Comparison of ENCODE assay signal across 28 mouse cellular contexts in the genomic region with DNA sequence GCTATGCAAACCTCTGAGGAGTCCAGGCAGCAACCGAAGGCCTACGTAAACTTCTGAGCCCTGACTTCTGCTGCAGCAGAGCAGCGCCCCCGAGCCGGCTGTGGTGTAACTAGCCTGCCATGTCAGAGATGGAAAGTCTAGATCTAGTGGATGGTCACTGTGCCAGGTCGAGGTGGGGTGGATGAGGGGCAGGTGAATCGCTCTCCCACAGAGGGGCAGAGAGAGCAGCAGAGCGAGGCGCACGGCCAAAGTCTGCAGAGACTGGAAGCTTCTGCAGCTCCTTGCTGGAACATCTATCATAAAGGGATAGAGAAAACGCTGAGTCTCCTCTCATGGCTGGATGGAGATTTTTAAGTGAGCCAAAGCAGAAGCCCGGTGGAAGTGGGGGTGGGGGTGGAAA. TPM values are rescaled to one million over a fixed set of nuclear protein-coding genes. Genes with fewer than 3 reads are reported as not detected.
DNase-seq lines count a peak whose midpoint lies in the region; ATAC-seq lines count a peak whose summit lies in the region.
"Had no signal": no experiment of that assay in that cellular context is flagged by ENCODE, and none has a peak within 500 bp of the region (broad histone marks: within the 10 kb centered on the region; RNA-seq: fewer than 3 reads in every experiment).

No protein-coding gene starts in this region.

- WGBS in kidney, embryonic 14.5 days: 79% methylated on average over 12 of the region's 12 CpGs
- WGBS in midbrain, embryonic 13.5 days: 83% methylated on average over 12 of the region's 12 CpGs
- 88% methylated on average over 12 of the region's 12 CpGs for WGBS in midbrain, embryonic 16.5 days
- WGBS in kidney, embryonic 16.5 days: 74% methylated on average over 12 of the region's 12 CpGs

- H3K4me2 ChIP-seq in kidney, embryonic 14.5 days (replicated peaks; ENCODE audit: low read depth, low read length): no peak overlapping the region
- H3K4me2 ChIP-seq in midbrain, embryonic 13.5 days (replicated peaks): no peak overlapping the region
- no peak overlapping the region for H3K4me2 ChIP-seq in midbrain, embryonic 16.5 days (ENCODE audit: low read length)
- no peak overlapping the region for H3K4me2 ChIP-seq in kidney, embryonic 16.5 days (replicated peaks; ENCODE audit: low read depth, low read length)
- H3K4me2 ChIP-seq: embryonic facial prominence, embryonic 15.5 days; forebrain, embryonic 12.5 days; heart, embryonic 11.5 days; hindbrain, embryonic 12.5 days; neural tube, embryonic 12.5 days had no signal

- no peaks in the 10 kb centered on the region for H3K27me3 ChIP-seq in kidney, embryonic 14.5 days (ENCODE audit: control insufficient read depth, insufficient read depth, low read length)
- H3K27me3 ChIP-seq in midbrain, embryonic 13.5 days: no peaks in the 10 kb centered on the region
- H3K27me3 ChIP-seq in midbrain, embryonic 16.5 days (ENCODE audit: control insufficient read depth, insufficient read depth, low read depth, low read length): no peaks in the 10 kb centered on the region
- no peaks in the 10 kb centered on the region for H3K27me3 ChIP-seq in kidney, embryonic 16.5 days (ENCODE audit: insufficient read depth, low read length)
- H3K27me3 ChIP-seq: embryonic facial prominence, embryonic 15.5 days; forebrain, embryonic 12.5 days; hindbrain, embryonic 12.5 days; neural tube, embryonic 12.5 days; Patski had no signal

- H3K4me3 ChIP-seq in kidney, embryonic 14.5 days (ENCODE audit: low read length): no peak overlapping the region
- H3K4me3 ChIP-seq in midbrain, embryonic 13.5 days (replicated peaks): no peak overlapping the region
- no peak overlapping the region for H3K4me3 ChIP-seq in midbrain, embryonic 16.5 days (ENCODE audit: low read depth, low read length)
- no peak overlapping the region for H3K4me3 ChIP-seq in kidney, embryonic 16.5 days (ENCODE audit: low read length)
- H3K4me3 ChIP-seq: embryonic facial prominence, embryonic 10.5 days; embryonic facial prominence, embryonic 15.5 days; forebrain, embryonic 12.5 days; hindbrain, embryonic 12.5 days; myocyte; neural tube, embryonic 12.5 days had no signal

- no peak for ATAC-seq in kidney, embryonic 14.5 days (ENCODE audit: low FRiP score, low TSS enrichment)
- no peak for ATAC-seq in midbrain, embryonic 13.5 days
- no peak for ATAC-seq in midbrain, embryonic 16.5 days
- ATAC-seq in kidney, embryonic 16.5 days (ENCODE audit: low FRiP score, low TSS enrichment): peak; percentile 66; the same call in 1 of the 2 replicates
- ATAC-seq: forebrain, postnatal 0 days; intestine, embryonic 16.5 days; Patski had no signal

- DNase-seq in kidney, adult 11 months: peak; percentile 85
- DNase-seq in kidney, postnatal 36 days: peak; percentile 83 to 85
- no peak for DNase-seq in adrenal gland, adult 18-20 months (ENCODE audit: low spot score in 2 of 2)
- DNase-seq in heart, adult 9 months (ENCODE audit: low spot score in 2 of 2): no peak
- DNase-seq: forebrain, postnatal 0 days; layer of hippocampus, postnatal 36 days; liver; lung, adult 2 months; lung, postnatal 10 days; retina, postnatal 1 day; right cerebral cortex, postnatal 25 days; thymus, postnatal 25 days had no signal

- H3K9me3 ChIP-seq in kidney, embryonic 14.5 days (ENCODE audit: control insufficient read depth, low read length): no peaks in the 10 kb centered on the region
- no peaks in the 10 kb centered on the region for H3K9me3 ChIP-seq in midbrain, embryonic 13.5 days
- H3K9me3 ChIP-seq in midbrain, embryonic 16.5 days (replicated peaks; ENCODE audit: control insufficient read depth, low read length, poor library complexity, severe bottlenecking): no peaks in the 10 kb centered on the region
- no peaks in the 10 kb centered on the region for H3K9me3 ChIP-seq in kidney, embryonic 16.5 days (ENCODE audit: low read length)
- H3K9me3 ChIP-seq: embryonic facial prominence, embryonic 10.5 days; embryonic facial prominence, embryonic 15.5 days; forebrain, embryonic 12.5 days; hindbrain, embryonic 12.5 days; neural tube, embryonic 12.5 days had no signal

- H3K27ac ChIP-seq in kidney, embryonic 14.5 days (ENCODE audit: low read depth, low read length): no peak overlapping the region
- no peak overlapping the region; the same call in 1 of the 2 replicates for H3K27ac ChIP-seq in midbrain, embryonic 13.5 days
- H3K27ac ChIP-seq in midbrain, embryonic 16.5 days (ENCODE audit: low read length): no peak overlapping the region
- no peak overlapping the region for H3K27ac ChIP-seq in kidney, embryonic 16.5 days (ENCODE audit: low read length)
- H3K27ac ChIP-seq: embryonic facial prominence, embryonic 10.5 days; embryonic facial prominence, embryonic 15.5 days; forebrain, embryonic 12.5 days; hindbrain, embryonic 12.5 days; liver, embryonic 14.5 days; macrophage; neural tube, embryonic 12.5 days had no signal

- no peaks in the 10 kb centered on the region for H3K4me1 ChIP-seq in kidney, embryonic 14.5 days (ENCODE audit: control insufficient read depth, insufficient read depth, low read length)
- peaks cover 34% of the 10 kb centered on the region for H3K4me1 ChIP-seq in midbrain, embryonic 13.5 days (replicated peaks)
- H3K4me1 ChIP-seq in midbrain, embryonic 16.5 days (ENCODE audit: control insufficient read depth, insufficient read depth, low read length): peaks cover 10% of the 10 kb centered on the region
- H3K4me1 ChIP-seq in kidney, embryonic 16.5 days (ENCODE audit: insufficient read depth, low read length): no peaks in the 10 kb centered on the region

- no peak overlapping the region for H3K9ac ChIP-seq in kidney, embryonic 14.5 days (ENCODE audit: low read depth, low read length)
- H3K9ac ChIP-seq in midbrain, embryonic 13.5 days (replicated peaks): 0 out of 2 replicates have a peak overlapping the region, but pooled peaks have one; percentile 11
- no peak overlapping the region for H3K9ac ChIP-seq in midbrain, embryonic 16.5 days (ENCODE audit: low read depth, low read length)
- no peak overlapping the region for H3K9ac ChIP-seq in kidney, embryonic 16.5 days (replicated peaks; ENCODE audit: low read length)
- H3K9ac ChIP-seq: embryonic facial prominence, embryonic 15.5 days; forebrain, embryonic 12.5 days; forebrain, postnatal 0 days; hindbrain, embryonic 12.5 days; liver, embryonic 14.5 days; neural tube, embryonic 12.5 days had no signal

- no peaks in the 10 kb centered on the region for H3K36me3 ChIP-seq in kidney, embryonic 14.5 days (ENCODE audit: control insufficient read depth, insufficient read depth, low read length)
- 0 out of 2 replicates have a peak, but pooled peaks cover 4% of the 10 kb centered on the region for H3K36me3 ChIP-seq in midbrain, embryonic 13.5 days
- no peaks in the 10 kb centered on the region for H3K36me3 ChIP-seq in midbrain, embryonic 16.5 days (ENCODE audit: control insufficient read depth, insufficient read depth, low read length)
- no peaks in the 10 kb centered on the region for H3K36me3 ChIP-seq in kidney, embryonic 16.5 days (ENCODE audit: insufficient read depth, low read length)
- H3K36me3 ChIP-seq: embryonic facial prominence, embryonic 10.5 days; embryonic facial prominence, embryonic 15.5 days; forebrain, embryonic 12.5 days; G1E; hindbrain, embryonic 12.5 days; neural tube, embryonic 12.5 days had no signal

RNA-seq across cellular contexts. Expression of a gene that starts 14.0 kb away (rescaled TPM):
- 3.3 and 3.7 TPM in 2 replicates for polyA plus RNA-seq in kidney, embryonic 14.5 days (2014; fragmentation: Nextera tagmentation; extraction: Ambion mirVana)
- polyA plus RNA-seq in midbrain, embryonic 13.5 days (2015; fragmentation: Nextera tagmentation; extraction: Ambion mirVana): 6.2 and 6.5 TPM in 2 replicates
- 5.7 and 6.4 TPM in 2 replicates for polyA plus RNA-seq in midbrain, embryonic 16.5 days (2015; fragmentation: Nextera tagmentation; extraction: Ambion mirVana)
- 5.0 and 5.2 TPM in 2 replicates for polyA plus RNA-seq in kidney, embryonic 16.5 days (2015; fragmentation: Nextera tagmentation; extraction: Ambion mirVana)
- 1 to 10 TPM; 2.9 to 4.1 TPM for total RNA-seq in adrenal gland, adult 18-20 months (2021)
- total RNA-seq: G1E had no signal
- polyA plus RNA-seq: G1E had no signal

RNA-seq across cellular contexts. Expression of a gene that starts 15.2 kb away (rescaled TPM):
- polyA plus RNA-seq in kidney, embryonic 14.5 days (2014; fragmentation: Nextera tagmentation; extraction: Ambion mirVana): 3.4 and 5.3 TPM in 2 replicates
- 21.7 and 21.9 TPM in 2 replicates for polyA plus RNA-seq in midbrain, embryonic 13.5 days (2015; fragmentation: Nextera tagmentation; extraction: Ambion mirVana)
- polyA plus RNA-seq in midbrain, embryonic 16.5 days (2015; fragmentation: Nextera tagmentation; extraction: Ambion mirVana): 23.6 and 29.8 TPM in 2 replicates
- polyA plus RNA-seq in kidney, embryonic 16.5 days (2015; fragmentation: Nextera tagmentation; extraction: Ambion mirVana): 5.9 and 6.6 TPM in 2 replicates
- 1 to 10 TPM; 4.6 to 5.5 TPM for total RNA-seq in adrenal gland, adult 18-20 months (2021)
- total RNA-seq: G1E had no signal

Comparison
In these comparisons a context has a peak if more than half of its experiments do, and no peak if none do; other contexts are left out.
1. DNase-seq: peak in kidney, adult 11 months (single experiment) and kidney, postnatal 36 days (2 of 2); none in adrenal gland, adult 18-20 months (0 of 2) and heart, adult 9 months (0 of 2).